Mouse (Mus musculus) v-Abl transformed pro-B cells (cell line): ENCODE measurements around the gene Tpk1.

ENCODE experiments used
- in situ Hi-C, 2 experiments: fragments of 400-800 bp; cut with MboI; formaldehyde crosslinking; loops; one replicate each; pipeline ENCODE4 v1.15.1; 2025; ENCODE audit not compliant: unreplicated experiment in 2 of 2

The Tpk1 gene

DNA sequence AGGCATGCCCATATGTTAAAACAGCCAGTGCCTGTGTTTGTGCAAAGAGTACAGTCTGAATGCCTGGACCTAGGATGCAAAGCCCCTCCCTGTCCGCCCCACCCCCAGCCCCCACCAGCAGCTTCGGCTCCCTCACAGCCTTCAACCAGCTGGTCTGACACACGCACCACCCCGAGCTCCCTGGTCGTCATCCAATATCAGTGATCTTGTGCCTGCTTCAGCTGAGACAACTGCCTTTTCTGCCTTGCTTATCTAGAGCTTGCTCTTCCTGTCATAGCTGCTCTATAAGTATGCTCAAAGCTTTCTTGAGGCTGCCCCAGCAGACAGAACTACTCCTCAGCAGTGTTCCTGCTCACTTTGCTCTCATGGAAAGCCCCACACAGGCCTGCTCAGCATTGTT lies 370.2 kb downstream of the Tpk1 start:
- in situ Hi-C loops, result no loop called here
